Mouse (Mus musculus) left cerebral cortex, postnatal 25 days (tissue): ENCODE measurements around the gene Emilin2. TPM values are rescaled to one million over a fixed set of nuclear protein-coding genes. Genes with fewer than 3 reads are reported as not detected.
A peak's percentile ranks its signal among the peaks of the same experiment; 100 is the strongest.

Experiments used
- DNase-seq, 2 experiments: peaks; one replicate each; pipeline ENCODE4 v3.0.0; 2022; ENCODE audit warnings: low spot score in 2 of 2, mixed read lengths in 1 of 2
- intact Hi-C: fragments of 180-260 bp; cut with DNase I; formaldehyde crosslinking; loops from one replicate; pipeline ENCODE4 v1.15.1; 2025
- total RNA-seq, 2 experiments: library from RNA; stranded (reverse); gene quantifications; 2 replicates each; pipeline ENCODE4 v1.2.3; 2021

Emilin2 gene
- total RNA-seq, 2 experiments from 2014 or later: 1.9 to 2.5 TPM

GRCm38 (mm10) chr17:71242666-71243065, 69.1 kb downstream of the Emilin2 start:
- no peak for DNase-seq
- intact Hi-C loops: no loop called here

GRCm38 (mm10) chr17:71240811-71241210, 71.0 kb downstream of the Emilin2 start:
- intact Hi-C loops: no loop called here
- DNase-seq: no peak

- DNase-seq: no peak
- intact Hi-C loops: no loop called here
Observed at GRCm38 (mm10) chr17:71238494-71238893, 73.3 kb downstream of the Emilin2 start.

DNA sequence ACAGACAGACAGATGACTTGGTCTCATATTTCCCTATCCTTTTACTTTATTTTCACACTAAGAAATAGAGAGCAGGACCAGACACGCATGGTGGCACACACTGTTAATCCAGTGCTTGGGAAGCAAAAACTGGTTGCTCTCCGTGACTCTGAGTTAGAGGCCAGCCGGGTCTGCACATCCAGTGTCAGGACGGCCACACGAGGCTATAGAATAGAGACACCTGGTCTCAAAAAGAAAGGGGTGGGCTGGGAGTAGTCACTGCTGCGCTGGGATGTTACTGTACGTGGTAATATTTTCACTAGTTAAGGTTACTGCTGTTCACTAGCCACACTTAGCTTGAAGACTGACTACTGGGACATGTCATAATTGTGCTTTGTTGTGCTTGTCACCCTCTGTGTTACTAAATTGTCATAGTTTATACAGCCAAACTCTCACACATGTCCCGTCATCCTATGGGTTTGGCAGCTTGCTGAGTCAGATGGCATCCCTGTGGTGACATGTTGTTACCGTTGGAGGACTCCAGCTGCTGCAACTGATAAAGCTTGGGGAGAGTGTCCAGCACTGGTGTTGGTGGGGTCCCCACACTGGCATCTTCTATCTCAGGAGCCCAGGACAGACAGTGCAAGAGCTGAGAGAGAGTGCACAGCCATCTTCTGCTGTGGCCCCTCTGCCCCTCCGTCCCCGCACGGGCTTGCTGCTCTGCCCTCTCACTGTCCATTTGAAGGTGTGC, 76.4 kb downstream of the Emilin2 start:
- intact Hi-C loops: no loop called here
- no peak for DNase-seq

GRCm38 (mm10) chr17:71234041-71234594, 77.7 kb downstream of the Emilin2 start:
- intact Hi-C loops: no loop called here

DNA sequence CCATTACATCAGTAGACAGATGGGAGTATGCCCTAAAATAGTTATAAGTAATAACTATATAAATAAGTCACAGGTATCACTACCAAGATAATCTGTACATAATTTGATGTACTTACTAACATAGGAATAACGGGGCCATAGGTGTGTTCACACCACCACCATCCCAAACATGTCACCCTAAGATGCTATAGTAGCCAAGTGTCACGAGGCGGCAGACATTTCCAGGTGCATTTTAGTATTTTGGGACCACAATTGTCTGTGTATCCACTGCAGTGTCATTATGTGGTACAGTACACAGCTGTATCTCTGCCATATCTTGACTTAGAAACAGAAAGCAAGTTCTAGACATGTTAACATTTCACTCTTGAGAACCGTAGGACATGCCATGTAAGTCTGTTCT, 78.6 kb downstream of the Emilin2 start:
- intact Hi-C loops: no loop called here

More at GRCm38 (mm10) chr17:71234041-71234594, 77.7 kb downstream of the Emilin2 start:
- DNase-seq: no peak

DNA sequence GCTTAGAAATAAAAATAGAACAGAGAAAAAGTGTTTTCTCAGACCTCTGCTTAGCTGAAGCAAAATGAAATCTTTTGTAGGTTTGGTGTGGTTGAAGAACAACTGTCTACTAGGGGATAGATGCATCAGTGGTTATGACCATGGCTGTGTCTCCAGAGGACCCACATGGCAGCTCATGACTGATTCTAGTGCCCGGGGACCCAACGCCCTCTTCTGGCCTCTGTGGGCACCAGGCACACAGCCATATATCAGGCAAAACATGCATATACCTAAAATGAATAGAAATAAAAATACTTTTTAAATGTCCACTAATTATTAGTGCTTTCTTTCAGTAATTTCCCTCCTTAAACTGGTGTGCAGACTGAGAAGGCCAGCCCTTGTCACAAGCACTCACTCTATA, 79.8 kb downstream of the Emilin2 start:
- intact Hi-C loops: no loop called here
- DNase-seq: no peak

More for the DNA sequence above, 78.6 kb downstream of the Emilin2 start:
- DNase-seq: no peak

GRCm38 (mm10) chr17:71230108-71230709, 81.6 kb downstream of the Emilin2 start:
- DNase-seq: no peak
- intact Hi-C loops: no loop called here

DNA sequence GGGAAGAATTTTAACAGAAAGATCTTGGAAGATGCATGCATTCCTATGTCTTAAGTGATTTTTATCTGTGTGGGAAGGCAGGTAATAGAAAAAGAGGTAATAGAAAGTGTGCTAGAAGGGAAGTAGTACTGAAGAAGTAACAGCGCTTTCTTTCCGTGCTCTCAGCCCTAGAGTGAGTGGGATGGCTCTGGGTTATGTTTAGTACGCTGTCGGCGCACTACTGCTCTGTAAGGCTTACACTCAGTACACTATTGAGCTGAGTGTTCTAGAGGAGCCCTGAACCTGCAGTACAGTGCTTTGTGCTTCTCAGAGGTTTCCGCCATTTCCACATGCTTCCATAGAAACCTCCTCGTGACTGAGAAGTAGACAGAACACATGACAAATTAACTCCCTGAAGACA, 83.1 kb downstream of the Emilin2 start:
- peak in 1 of 2 experiments; percentile 50 for DNase-seq
- intact Hi-C loops: no loop called here

DNA sequence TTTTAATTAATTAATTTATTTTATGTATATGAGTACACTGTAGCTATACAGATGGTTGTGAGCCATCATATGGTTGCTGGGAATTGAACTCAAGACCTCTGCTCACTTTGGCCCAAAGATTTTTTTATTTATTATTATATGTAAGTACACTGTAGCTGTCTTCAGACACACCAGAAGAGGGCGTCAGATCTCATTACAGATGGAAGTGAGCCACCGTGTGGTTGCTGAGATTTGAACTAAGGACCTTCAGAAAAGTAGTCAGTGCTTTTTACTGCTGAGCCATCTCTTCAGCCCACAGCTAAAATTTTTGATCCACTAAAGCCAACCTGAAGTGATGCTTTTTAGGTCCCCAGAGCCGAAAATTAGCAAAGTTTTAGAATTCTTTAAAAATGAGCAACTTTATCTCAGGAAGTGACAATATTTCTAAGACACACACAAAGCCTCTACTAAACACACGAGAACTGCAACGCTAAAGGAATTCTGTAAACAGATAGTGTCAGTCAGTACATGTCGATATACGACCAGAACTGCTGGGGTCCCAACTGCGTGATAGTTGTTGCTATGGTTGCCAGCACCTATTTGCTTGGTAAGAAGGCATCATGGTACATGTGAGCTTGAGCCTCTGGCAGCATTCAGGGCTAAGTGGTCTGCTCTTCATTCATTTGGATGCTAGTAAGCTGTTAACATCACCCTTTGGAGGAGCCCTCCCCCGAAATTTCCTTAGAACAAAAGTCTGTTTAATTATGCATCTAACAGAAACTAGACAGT, 84.5 kb downstream of the Emilin2 start:
- intact Hi-C loops: no loop called here
- DNase-seq: no peak

GRCm38 (mm10) chr17:71225091-71225490, 86.7 kb downstream of the Emilin2 start:
- no peak for DNase-seq
- intact Hi-C loops: no loop called here

DNA sequence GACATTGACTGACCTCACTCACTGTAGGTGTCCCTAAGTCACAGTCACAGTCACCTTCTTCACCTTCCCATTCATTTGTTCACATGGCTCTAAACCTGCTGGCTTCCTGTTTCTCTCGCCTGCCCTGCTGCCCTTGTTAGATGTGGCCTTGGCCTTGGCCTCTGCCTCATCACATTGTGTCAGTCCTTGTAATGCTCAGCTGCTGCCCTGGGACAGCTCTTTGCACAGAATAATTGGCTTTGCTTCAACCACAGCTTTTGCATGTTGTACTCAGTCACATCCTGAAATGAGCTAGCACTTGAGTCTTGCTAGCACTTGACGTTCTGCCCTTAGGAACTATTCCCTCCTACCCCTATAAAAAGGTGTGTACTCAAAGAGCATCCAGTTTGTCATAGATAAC, 87.3 kb downstream of the Emilin2 start:
- DNase-seq: no peak
- intact Hi-C loops: no loop called here

GRCm38 (mm10) chr17:71223676-71224075, 88.1 kb downstream of the Emilin2 start:
- DNase-seq: peak in 1 of 2 experiments; percentile 37
- intact Hi-C loops: no loop called here

DNA sequence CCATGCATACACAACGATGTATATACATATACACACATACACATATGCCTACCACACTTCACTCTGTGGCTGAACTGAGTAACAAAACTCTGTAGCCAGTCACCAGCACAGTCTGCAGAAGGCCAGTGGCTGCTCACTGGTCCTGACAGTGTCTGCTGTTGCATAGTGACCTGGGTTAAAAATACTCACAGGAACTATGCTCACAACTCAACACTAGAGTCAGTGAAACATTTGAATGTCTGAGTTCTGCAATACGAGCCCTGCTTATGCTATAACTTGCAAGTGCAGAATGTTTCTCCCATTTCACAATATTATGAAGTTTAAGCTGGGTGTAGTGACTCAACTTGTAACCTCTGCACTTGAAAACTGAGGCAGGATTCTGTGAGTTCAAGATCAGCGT, 90.4 kb downstream of the Emilin2 start:
- DNase-seq: no peak
- intact Hi-C loops: no loop called here

DNA sequence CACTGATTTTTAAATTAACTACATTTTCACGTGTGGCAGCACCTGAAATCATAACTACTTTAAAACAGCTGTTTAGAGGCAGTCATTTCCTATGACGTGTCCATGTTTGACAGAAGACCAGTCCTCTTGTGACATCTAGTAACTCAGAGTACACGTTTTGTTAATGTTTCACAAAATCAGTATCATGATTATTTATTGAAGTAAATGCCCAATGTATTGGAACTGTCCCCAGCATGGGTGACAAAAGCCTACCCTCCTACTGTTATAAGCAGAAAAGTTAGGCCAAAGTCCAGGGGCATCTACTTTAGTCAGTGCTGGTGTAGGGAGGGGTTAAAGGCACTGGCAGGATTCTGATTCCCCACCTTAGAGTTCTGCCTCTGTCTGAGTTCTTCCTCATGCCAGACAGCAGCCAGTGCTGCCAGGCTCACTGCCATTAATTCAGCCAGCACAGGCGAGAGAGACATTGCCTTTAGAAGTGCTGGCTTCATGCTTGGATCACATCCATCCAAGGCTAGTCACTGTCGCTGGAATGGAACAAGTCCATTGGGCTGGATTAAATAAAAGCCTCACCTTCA, 94.6 kb downstream of the Emilin2 start:
- no peak for DNase-seq
- intact Hi-C loops: no loop called here

- intact Hi-C loops: no loop called here
- no peak for DNase-seq
Observed at GRCm38 (mm10) chr17:71216263-71216662, 95.5 kb downstream of the Emilin2 start.

- intact Hi-C loops: no loop called here
- DNase-seq: no peak
Observed at GRCm38 (mm10) chr17:71215241-71215839, 96.4 kb downstream of the Emilin2 start.

GRCm38 (mm10) chr17:71214514-71215240, 97.1 kb downstream of the Emilin2 start:
- no peak for DNase-seq
- intact Hi-C loops: no loop called here

GRCm38 (mm10) chr17:71213666-71214065, 98.1 kb downstream of the Emilin2 start:
- intact Hi-C loops: no loop called here
- no peak for DNase-seq
